Mouse (Mus musculus) kidney, embryonic 14.5 days (tissue): ENCODE measurements at regions not wholly inside any gene's neighbourhood (a gene's known extent, or its start where the extent isn't known, plus 50 kb on each side); places are given as distances from the start of the nearest gene placed in this dataset.

ENCODE experiments used
- ATAC-seq: fragments of 200-750 bp; cut with Nextera tagmentation; 2 replicates; pipeline ENCODE4 v1.8.0; 2017; ENCODE audit warnings: moderate number of reproducible peaks, mild to moderate bottlenecking, moderate TSS enrichment, moderate library complexity; ENCODE audit not compliant: low FRiP score, low TSS enrichment
- H3K27ac ChIP-seq: fragments of 300-500 bp; sonication (generic); 2 replicates; pipeline ENCODE4 v1.5.1; 2014; ENCODE audit warnings: low read depth, mild to moderate bottlenecking, low read length, moderate library complexity, mixed read lengths
- H3K27me3 ChIP-seq: fragments of 300-500 bp; sonication (generic); 2 replicates; pipeline ENCODE4 v1.6.1; 2014; ENCODE audit warnings: mild to moderate bottlenecking, low read length; ENCODE audit not compliant: control insufficient read depth, insufficient read depth
- H3K36me3 ChIP-seq: fragments of 300-500 bp; sonication (generic); 2 replicates; pipeline ENCODE4 v1.6.1; 2014; ENCODE audit warnings: low read length, mixed read lengths; ENCODE audit not compliant: control insufficient read depth, insufficient read depth
- H3K4me1 ChIP-seq: fragments of 300-500 bp; sonication (generic); 2 replicates; pipeline ENCODE4 v1.6.1; 2014; ENCODE audit warnings: low read length, mixed read lengths; ENCODE audit not compliant: control insufficient read depth, insufficient read depth
- H3K4me2 ChIP-seq: fragments of 300-500 bp; sonication (generic); replicated peaks from 2 replicates; pipeline ENCODE4 v1.6.1; 2014; ENCODE audit warnings: low read depth, mild to moderate bottlenecking, low read length
- H3K4me3 ChIP-seq: fragments of 300-500 bp; sonication (generic); 2 replicates; pipeline ENCODE4 v1.5.1; 2014; ENCODE audit warnings: mild to moderate bottlenecking, low read length
- H3K9ac ChIP-seq: fragments of 300-500 bp; sonication (generic); 2 replicates; pipeline ENCODE4 v1.6.1; 2014; ENCODE audit warnings: low read depth, mild to moderate bottlenecking, low read length, moderate library complexity
- H3K9me3 ChIP-seq: fragments of 300-500 bp; sonication (generic); 2 replicates; pipeline ENCODE4 v1.6.1; 2016; ENCODE audit warnings: low read length; ENCODE audit not compliant: control insufficient read depth
- WGBS: fragments of 180-500 bp; shearing (Covaris S2); extraction: QIAGEN DNeasy Blood & Tissue Kit; methylation state at CpG from one replicate; pipeline ENCODE4 v1.1.7; 2014; 5-methylcytosine and 5-hydroxymethylcytosine counted together

DNA sequence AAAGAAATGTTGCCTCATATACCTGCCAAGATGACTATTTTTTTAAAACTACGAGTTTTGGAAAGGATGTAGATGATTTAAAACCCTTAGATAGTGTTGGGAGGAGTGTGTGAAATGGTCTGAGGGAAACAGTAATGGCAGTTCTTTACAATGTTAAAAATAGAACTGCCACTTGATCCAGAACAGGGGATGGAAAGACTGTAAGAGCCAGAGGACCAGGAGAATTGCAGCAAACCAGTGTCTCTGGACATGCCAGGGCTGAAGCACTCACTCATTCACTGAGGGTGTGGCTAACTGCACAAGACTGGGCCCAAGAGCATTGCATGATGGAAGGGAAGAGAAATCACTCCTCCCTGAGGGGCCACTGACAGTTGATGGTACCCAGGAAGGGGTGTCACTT, 53.9 kb upstream of the Rasgef1b start:
- 55% methylated on average over 1 of the region's 1 CpGs for WGBS
- no peak overlapping the region for H3K27ac ChIP-seq
- no peaks in the 10 kb centered on the region for H3K36me3 ChIP-seq
- ATAC-seq = no peak
- no peaks in the 10 kb centered on the region for H3K4me1 ChIP-seq
- H3K9ac ChIP-seq = no peak overlapping the region
- no peaks in the 10 kb centered on the region for H3K9me3 ChIP-seq
- H3K27me3 ChIP-seq = no peaks in the 10 kb centered on the region
- H3K4me2 ChIP-seq = no peak overlapping the region
- no peak overlapping the region for H3K4me3 ChIP-seq

DNA sequence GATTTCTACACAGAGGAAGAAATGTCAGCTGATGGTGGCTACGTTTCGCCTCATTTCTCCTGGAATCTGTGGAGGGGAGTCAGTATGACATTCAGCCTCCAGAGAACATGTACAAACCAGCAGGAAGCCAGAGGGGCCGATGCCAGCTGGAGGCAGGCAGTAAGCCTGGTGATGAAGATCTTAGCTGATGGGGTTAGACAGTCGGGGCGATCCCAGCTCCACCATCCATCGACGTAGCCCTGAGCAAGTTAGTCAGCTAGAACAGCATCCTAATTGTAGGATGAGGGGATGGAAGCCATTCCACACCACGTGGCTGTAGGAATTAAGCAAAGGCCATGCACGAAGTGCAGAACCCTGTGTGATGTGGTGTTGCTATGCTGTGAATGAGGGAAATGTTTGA, 57.0 kb upstream of the Rasgef1b start:
- Histone ChIP-seq H3K27me3 (no peaks in the 10 kb centered on the region), H3K9ac (no peak overlapping the region), H3K36me3 (no peaks in the 10 kb centered on the region), H3K4me1 (no peaks in the 10 kb centered on the region), H3K27ac (no peak overlapping the region), H3K9me3 (no peaks in the 10 kb centered on the region), H3K4me3 (no peak overlapping the region), H3K4me2 (no peak overlapping the region)
- WGBS = 62% methylated on average over 9 of the region's 9 CpGs
- no peak for ATAC-seq

GRCm38 (mm10) chr5:99787239-99787638, 58.4 kb upstream of the Rasgef1b start:
- H3K4me2 ChIP-seq = no peak overlapping the region
- no peaks in the 10 kb centered on the region for H3K4me1 ChIP-seq
- ATAC-seq = no peak
- H3K27me3 ChIP-seq = no peaks in the 10 kb centered on the region
- 64% methylated on average over 10 of the region's 10 CpGs for WGBS
- no peaks in the 10 kb centered on the region for H3K36me3 ChIP-seq
- no peak overlapping the region for H3K4me3 ChIP-seq
- H3K9me3 ChIP-seq = no peaks in the 10 kb centered on the region
- no peak overlapping the region for H3K27ac ChIP-seq
- H3K9ac ChIP-seq = no peak overlapping the region

DNA sequence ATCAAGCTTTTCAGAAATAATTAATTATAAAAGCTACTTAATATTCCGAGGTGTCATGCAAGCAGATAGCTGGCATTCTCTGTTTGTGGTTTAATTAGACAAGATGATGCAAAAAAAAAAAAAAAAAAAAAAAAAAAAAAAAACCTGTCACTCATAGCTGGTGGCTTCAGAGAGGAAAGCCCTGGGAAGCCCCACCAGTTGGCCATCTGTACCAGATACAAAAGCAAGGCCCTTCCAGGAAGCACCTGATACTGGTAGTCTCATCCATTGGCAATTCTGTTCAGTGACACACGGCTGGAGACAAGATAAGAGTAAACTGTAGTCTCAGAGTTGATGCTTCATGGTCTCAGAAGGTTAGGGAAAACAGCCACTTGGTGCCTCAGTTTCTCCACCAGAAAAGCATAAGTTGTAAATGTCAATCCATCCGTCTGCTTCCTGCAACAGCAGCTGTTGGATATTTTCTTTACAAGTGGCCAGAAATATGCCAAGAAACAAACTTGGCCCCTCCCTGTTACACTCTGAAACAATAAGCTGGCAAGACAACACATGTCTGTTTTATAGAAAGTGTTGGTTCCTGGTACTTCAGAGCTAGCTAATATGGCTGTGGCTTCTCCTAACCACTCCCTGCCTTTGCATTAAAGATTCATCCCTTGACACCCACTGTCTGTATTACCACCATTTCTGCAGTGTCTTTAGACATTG, 59.0 kb upstream of the Rasgef1b start:
- 83% methylated on average over 3 of the region's 3 CpGs for WGBS
- no peaks in the 10 kb centered on the region for H3K36me3 ChIP-seq
- H3K27ac ChIP-seq = no peak overlapping the region
- H3K9ac ChIP-seq = no peak overlapping the region
- H3K9me3 ChIP-seq = no peaks in the 10 kb centered on the region
- ATAC-seq = no peak
- H3K4me2 ChIP-seq = no peak overlapping the region
- no peaks in the 10 kb centered on the region for H3K4me1 ChIP-seq
- no peaks in the 10 kb centered on the region for H3K27me3 ChIP-seq
- H3K4me3 ChIP-seq = no peak overlapping the region

DNA sequence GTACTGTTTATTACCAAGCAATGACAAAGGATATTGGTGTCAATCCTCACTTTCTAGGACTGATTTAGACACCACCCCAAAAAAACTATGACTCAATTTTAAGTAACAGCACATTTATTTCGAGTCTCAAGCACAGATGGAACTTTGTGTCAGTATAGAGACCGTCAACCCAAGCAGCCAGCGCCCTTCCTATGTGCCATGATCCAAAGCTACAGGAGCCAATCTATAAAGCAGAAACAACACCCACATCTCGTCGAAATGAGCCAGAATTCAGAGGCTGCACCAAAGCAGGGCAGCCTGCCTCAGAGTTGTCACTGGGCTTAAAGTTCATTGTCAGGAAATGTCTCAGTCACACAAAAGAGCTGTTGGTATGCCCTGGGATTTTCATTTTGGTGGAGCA, 61.9 kb upstream of the Rasgef1b start:
- WGBS = 94% methylated on average over 5 of the region's 5 CpGs
- Histone ChIP-seq H3K27ac (no peak overlapping the region), H3K27me3 (no peaks in the 10 kb centered on the region), H3K9ac (no peak overlapping the region), H3K9me3 (no peaks in the 10 kb centered on the region), H3K4me3 (no peak overlapping the region), H3K4me1 (no peaks in the 10 kb centered on the region), H3K36me3 (no peaks in the 10 kb centered on the region), H3K4me2 (no peak overlapping the region)
- ATAC-seq = no peak

GRCm38 (mm10) chr5:99800543-99800942, 71.7 kb upstream of the Rasgef1b start:
- 58% methylated on average over 8 of the region's 8 CpGs for WGBS
- Histone ChIP-seq H3K4me2 (no peak overlapping the region), H3K27me3 (no peaks in the 10 kb centered on the region), H3K4me3 (no peak overlapping the region), H3K36me3 (no peaks in the 10 kb centered on the region), H3K27ac (no peak overlapping the region), H3K4me1 (no peaks in the 10 kb centered on the region), H3K9me3 (no peaks in the 10 kb centered on the region), H3K9ac (no peak overlapping the region)
- peak; percentile 69 for ATAC-seq

DNA sequence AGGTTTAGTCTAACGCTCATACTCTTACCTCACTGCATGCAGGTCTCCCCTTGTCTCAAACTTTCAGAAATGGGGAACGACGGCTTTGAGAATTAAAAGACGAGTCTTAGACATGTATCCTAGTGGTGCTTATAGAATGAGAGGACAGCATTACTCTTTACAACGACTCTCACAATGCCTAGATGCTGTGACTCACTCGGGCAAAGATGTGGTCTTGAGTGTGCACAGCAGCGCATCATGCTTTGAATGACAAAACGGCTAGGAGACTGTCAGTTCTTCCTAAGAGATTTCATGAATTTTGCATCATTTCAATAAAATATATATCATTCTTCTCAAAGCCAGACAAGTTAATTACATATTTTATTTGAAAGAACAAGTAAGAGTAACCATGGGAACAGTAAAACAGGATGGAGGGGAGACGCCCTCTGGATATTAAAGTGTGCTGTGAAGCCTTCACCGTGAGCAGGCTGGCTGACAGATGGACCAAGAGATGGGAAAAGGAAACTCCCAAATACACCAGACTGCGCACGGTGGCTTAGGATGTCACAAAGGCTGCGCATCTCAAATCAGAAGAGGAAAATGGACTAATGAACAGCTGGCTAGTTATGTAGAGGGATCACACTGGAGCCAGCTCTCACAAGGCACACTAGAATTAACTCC, 73.1 kb upstream of the Rasgef1b start:
- no peaks in the 10 kb centered on the region for H3K27me3 ChIP-seq
- ATAC-seq = no peak
- no peaks in the 10 kb centered on the region for H3K36me3 ChIP-seq
- no peak overlapping the region for H3K4me2 ChIP-seq
- H3K4me1 ChIP-seq = no peaks in the 10 kb centered on the region
- no peak overlapping the region for H3K4me3 ChIP-seq
- 79% methylated on average over 13 of the region's 13 CpGs for WGBS
- no peaks in the 10 kb centered on the region for H3K9me3 ChIP-seq
- H3K27ac ChIP-seq = no peak overlapping the region
- H3K9ac ChIP-seq = no peak overlapping the region

DNA sequence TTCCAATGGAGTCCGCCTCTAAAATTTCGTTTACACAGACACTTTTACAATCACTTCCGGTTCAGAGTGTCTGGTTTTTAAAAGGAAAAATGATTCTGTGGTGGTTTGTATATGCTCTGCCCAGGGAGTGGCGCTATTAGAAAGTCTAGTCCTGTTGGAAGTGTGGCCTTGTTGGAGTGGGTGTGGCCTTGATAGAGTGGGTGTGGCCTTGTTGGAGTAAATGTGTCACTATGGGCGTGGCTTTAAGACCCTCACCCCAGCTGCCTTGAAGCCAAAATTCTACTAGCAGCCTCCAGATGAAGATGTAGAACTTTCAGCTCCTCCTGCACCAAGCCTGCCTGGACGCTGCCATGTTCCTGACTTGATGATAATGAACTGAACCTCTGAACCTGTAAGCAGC, 79.2 kb upstream of the Vamp9 start:
- Histone ChIP-seq H3K4me3 (no peak overlapping the region), H3K27ac (no peak overlapping the region), H3K4me2 (no peak overlapping the region), H3K27me3 (no peaks in the 10 kb centered on the region), H3K9me3 (no peaks in the 10 kb centered on the region), H3K4me1 (no peaks in the 10 kb centered on the region; the same call in 1 of the 2 replicates), H3K9ac (no peak overlapping the region), H3K36me3 (no peaks in the 10 kb centered on the region)
- ATAC-seq = no peak
- 70% methylated on average over 6 of the region's 6 CpGs for WGBS

DNA sequence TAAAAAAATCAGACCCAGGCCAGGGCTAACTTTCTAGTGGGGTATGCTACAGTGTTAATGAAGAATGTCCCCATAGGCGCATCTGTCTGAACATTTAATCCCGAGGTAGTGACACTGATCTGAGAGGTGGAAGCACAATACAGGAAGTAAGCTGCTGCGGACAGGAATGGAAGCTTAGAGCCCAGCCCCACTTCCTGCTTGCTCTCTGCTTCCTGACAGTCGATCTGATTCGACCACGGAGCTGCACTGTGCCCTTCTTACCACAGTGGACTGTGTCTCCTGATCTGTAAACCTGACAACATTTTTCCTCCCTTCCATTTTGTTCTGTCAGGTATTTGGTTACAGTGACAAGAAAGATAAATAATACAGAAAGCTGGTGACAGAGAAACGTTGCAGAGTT, 77.5 kb upstream of the Vamp9 start:
- Histone ChIP-seq H3K4me1 (no peaks in the 10 kb centered on the region), H3K4me2 (no peak overlapping the region), H3K27ac (no peak overlapping the region), H3K4me3 (no peak overlapping the region), H3K27me3 (no peaks in the 10 kb centered on the region), H3K36me3 (no peaks in the 10 kb centered on the region), H3K9ac (no peak overlapping the region), H3K9me3 (no peaks in the 10 kb centered on the region)
- 32% methylated on average over 7 of the region's 7 CpGs for WGBS
- no peak; the same call in 1 of the 2 replicates for ATAC-seq
